Mouse (Mus musculus) C2C12 (cell line): ENCODE measurements at regions not wholly inside any gene's neighbourhood (a gene's known extent, or its start where the extent isn't known, plus 50 kb on each side); places are given as distances from the start of the nearest gene placed in this dataset.

Experiments
- CEBPB ChIP-seq: IDR thresholded peaks from one replicate; pipeline ENCODE4 v1.6.1; 2011; ENCODE audit warnings: low read depth, mild to moderate bottlenecking, control low read depth, moderate library complexity
- CTCF ChIP-seq: IDR thresholded peaks from one replicate; pipeline ENCODE4 v1.5.1; 2011; ENCODE audit not compliant: control insufficient read depth, insufficient read depth, insufficient read length
- FOSL1 ChIP-seq: IDR thresholded peaks from one replicate; pipeline ENCODE4 v1.8.0; 2011; ENCODE audit warnings: mild to moderate bottlenecking, low read length; ENCODE audit not compliant: poor library complexity, insufficient read depth, severe bottlenecking
- MAX ChIP-seq: IDR thresholded peaks from one replicate; pipeline ENCODE4 v1.6.1; 2011; ENCODE audit warnings: mild to moderate bottlenecking, control low read depth
- MYOG ChIP-seq: IDR thresholded peaks from one replicate; pipeline ENCODE4 v1.6.1; 2011; ENCODE audit not compliant: control insufficient read depth, insufficient read length; ENCODE audit errors: extremely low read depth
- USF1 ChIP-seq: IDR thresholded peaks from one replicate; pipeline ENCODE4 v1.6.1; 2011; ENCODE audit warnings: low read depth, mild to moderate bottlenecking, control low read depth, moderate library complexity

GRCm38 (mm10) chr1:163488532-163488931 is 85.1 kb upstream of the Gorab start:
- no peak for TF ChIP-seq FOSL1
- TF ChIP-seq CTCF = no peak
- TF ChIP-seq CEBPB = no peak
- no peak for TF ChIP-seq MAX
- no peak for TF ChIP-seq USF1
- TF ChIP-seq MYOG = no peak
